ENCODE assay signal across 9 mouse cellular contexts in the genomic region with DNA sequence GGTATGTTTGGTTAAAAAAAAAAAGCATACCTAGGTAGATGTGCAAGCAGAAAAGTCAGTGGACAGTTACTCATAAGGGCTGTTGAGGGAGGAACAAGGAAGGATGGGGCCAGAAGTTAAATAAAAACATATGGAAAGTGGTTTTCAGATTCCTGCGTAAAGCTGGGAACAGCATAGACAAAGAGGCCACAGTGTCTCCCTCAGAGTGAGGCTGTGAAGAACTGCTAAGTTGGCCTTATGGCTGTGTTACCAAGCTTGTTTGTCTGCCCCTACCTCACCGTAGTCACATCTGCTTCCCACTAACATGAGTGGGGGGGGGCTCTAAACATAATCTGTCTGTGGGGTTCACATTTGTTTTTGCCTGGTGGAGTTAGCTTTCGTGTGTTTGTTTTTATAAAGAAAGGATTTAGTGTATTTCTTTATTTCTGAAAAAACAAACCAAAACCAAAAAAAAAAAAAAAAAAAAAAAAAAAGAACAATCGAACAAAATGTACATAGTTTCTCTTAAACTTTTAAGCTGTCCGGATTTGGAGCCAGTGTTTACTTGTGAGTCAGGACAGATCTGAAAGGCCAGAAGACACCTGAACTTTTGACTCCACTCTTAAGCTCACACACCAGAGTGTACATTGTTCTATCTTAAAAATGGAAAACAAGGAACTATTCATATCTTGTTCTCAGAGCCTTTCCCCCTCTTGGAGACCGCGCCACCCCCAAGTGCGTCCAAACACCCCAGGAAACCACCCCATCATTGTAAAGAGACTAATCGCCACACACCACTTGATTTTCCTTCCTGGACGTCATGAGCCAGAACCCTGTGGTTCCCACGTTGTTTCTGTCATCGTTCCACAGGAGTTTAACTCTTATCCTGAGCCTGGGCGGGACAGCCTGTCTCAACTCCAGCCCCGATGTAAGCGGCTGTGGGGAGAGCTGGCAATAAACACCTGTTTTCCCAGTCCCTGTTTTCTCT.
DNase-seq lines count a peak whose midpoint lies in the region; ATAC-seq and TF ChIP-seq lines count a peak whose summit lies in the region.
"Had no signal": no experiment of that assay in that cellular context is flagged by ENCODE, and none has a peak within 500 bp of the region (broad histone marks: within the 10 kb centered on the region; RNA-seq: fewer than 3 reads in every experiment).

No protein-coding gene starts in this region.

- no peak for TF ChIP-seq CTCF in gastrocnemius, adult 2 months (IDR thresholded peaks at IDR 0.05)

- peak; percentile 38; the same call in 1 of the 2 replicates for ATAC-seq in liver, embryonic 15.5 days (ENCODE audit: insufficient read depth)

- no peak overlapping the region for H3K9ac ChIP-seq in liver, embryonic 15.5 days

- no peaks in the 10 kb centered on the region for H3K9me3 ChIP-seq in liver, embryonic 15.5 days (replicated peaks)

- H3K27me3 ChIP-seq in liver, embryonic 15.5 days, result no peaks in the 10 kb centered on the region

- H3K4me2 ChIP-seq in liver, embryonic 15.5 days, result no peak overlapping the region
- H3K4me2 ChIP-seq: midbrain, embryonic 11.5 days had no signal

- peak overlapping the region; percentile 61 for H3K27ac ChIP-seq in gastrocnemius, adult 2 months
- H3K27ac ChIP-seq in brown adipose tissue, adult 24 weeks (replicated peaks; ENCODE audit: low read depth, low read length), result peak overlapping the region; percentile 82
- no peak overlapping the region for H3K27ac ChIP-seq in liver, embryonic 15.5 days (replicated peaks)

- H3K4me1 ChIP-seq in brown adipose tissue, adult 24 weeks (ENCODE audit: control insufficient read depth, insufficient read depth, insufficient read length, low read length), result peaks cover 11% of the 10 kb centered on the region
- H3K4me1 ChIP-seq in liver, embryonic 15.5 days (replicated peaks), result peaks cover 38% of the 10 kb centered on the region

- intact Hi-C loops in gastrocnemius, adult 2 months (cut with DNase I), result no loop called here
- intact Hi-C loops in gastrocnemius, postnatal 36 days (cut with DNase I), result no loop called here
- intact Hi-C loops in heart, postnatal 25 days (cut with DNase I), result loop anchor here (5.0 kb wide), 1 partner anchor 124 kb away; no protein-coding TSS in a partner anchor

- H3K36me3 ChIP-seq in liver, embryonic 15.5 days (replicated peaks), result no peaks in the 10 kb centered on the region

- H3K4me3 ChIP-seq in gastrocnemius, adult 2 months, result no peak overlapping the region
- no peak overlapping the region for H3K4me3 ChIP-seq in brown adipose tissue, adult 24 weeks (ENCODE audit: insufficient read depth, low read depth, low read length)
- no peak overlapping the region for H3K4me3 ChIP-seq in liver, embryonic 15.5 days (replicated peaks)

- 14% methylated on average over 15 of the region's 15 CpGs for WGBS in liver, embryonic 15.5 days (ENCODE audit: insufficient replicate concordance)

- DNase-seq in gastrocnemius, adult 2 months, result no peak
- no peak for DNase-seq in gastrocnemius, postnatal 36 days
- DNase-seq in heart, postnatal 25 days (ENCODE audit: low spot score), result peak; percentile 58
- no peak for DNase-seq in cerebellum, adult 11 months
- DNase-seq in frontal cortex, postnatal 14 days (ENCODE audit: low spot score in 2 of 2), result no peak
- no peak for DNase-seq in adrenal gland, postnatal 36 days
